ENCODE assay signal across 17 mouse cellular contexts in the genomic region with DNA sequence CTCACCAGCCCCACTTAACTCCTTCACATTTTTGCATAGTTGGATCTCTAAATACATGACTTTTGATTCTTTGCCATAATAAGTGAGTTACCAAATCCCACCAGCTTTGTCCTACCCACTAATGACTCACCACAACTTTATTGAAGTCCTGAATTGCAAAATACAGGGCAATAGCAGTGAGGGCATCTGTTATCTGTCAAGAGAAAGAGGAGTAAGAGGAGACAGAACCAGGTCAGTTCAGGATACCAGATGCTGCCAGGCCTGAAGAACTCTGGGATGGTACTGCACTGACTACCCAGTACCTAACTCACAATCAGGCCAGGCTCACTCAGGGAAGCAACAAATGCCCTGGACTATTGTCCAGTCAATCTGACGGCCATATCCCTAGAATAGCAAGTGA.
"Had no signal": no experiment of that assay in that cellular context is flagged by ENCODE, and none has a peak within 500 bp of the region (broad histone marks: within the 10 kb centered on the region; RNA-seq: fewer than 3 reads in every experiment).

No protein-coding gene starts in this region.

- H3K4me1 ChIP-seq: liver, embryonic 15.5 days; lung, embryonic 15.5 days; megakaryocyte, embryonic 14.5 days had no signal

- H3K27ac ChIP-seq: liver, embryonic 15.5 days; lung, embryonic 15.5 days; stomach, postnatal 0 days had no signal

- H3K27me3 ChIP-seq: liver, embryonic 15.5 days; lung, embryonic 15.5 days; megakaryocyte, embryonic 14.5 days had no signal

- H3K9me3 ChIP-seq: liver, embryonic 15.5 days; lung, embryonic 15.5 days; megakaryocyte, embryonic 14.5 days had no signal

- H3K9ac ChIP-seq: liver, embryonic 15.5 days; lung, embryonic 15.5 days had no signal

- H3K4me3 ChIP-seq: liver, embryonic 15.5 days; lung, embryonic 15.5 days; megakaryocyte, embryonic 14.5 days had no signal

- H3K4me2 ChIP-seq: liver, embryonic 11.5 days; liver, embryonic 15.5 days; lung, embryonic 15.5 days; midbrain, embryonic 11.5 days had no signal

- DNase-seq: kidney, postnatal 14 days; kidney, postnatal 4 days; lung, adult 18-20 months; lung, postnatal 10 days; lung, postnatal 36 days; midbrain, embryonic 14.5 days; right cerebral cortex, postnatal 14 days; right cerebral cortex, postnatal 4 days; thymus, adult 2 months; thymus, postnatal 14 days; thymus, postnatal 4 days had no signal
